Mouse (Mus musculus): ENCODE results near the gene Dusp9.

Gene Dusp9

GRCm38 (mm10) chrX:73639255-73639675 is at the start of gene Dusp9:
Gene Dusp9, plus strand, starts transcription at chrX:73639419.
- peak; percentile 30 for DNase-seq

GRCm38 (mm10) chrX:73593212-73593611 is 46.0 kb upstream of the Dusp9 start:
- DNase-seq, result peak; percentile 41

- DNase-seq, result no peak
Observed at GRCm38 (mm10) chrX:73594451-73595121, 44.6 kb upstream of the Dusp9 start.

- no peak for DNase-seq
Observed at GRCm38 (mm10) chrX:73595297-73595938, 43.8 kb upstream of the Dusp9 start.

- DNase-seq, result no peak
Observed at GRCm38 (mm10) chrX:73601456-73601855, 37.8 kb upstream of the Dusp9 start.

GRCm38 (mm10) chrX:73613665-73614064 is 25.6 kb upstream of the Dusp9 start:
- no peak for DNase-seq

- no peak for DNase-seq
Observed at GRCm38 (mm10) chrX:73615876-73616275, 23.3 kb upstream of the Dusp9 start.

GRCm38 (mm10) chrX:73619401-73619800 is 19.8 kb upstream of the Dusp9 start:
- no peak for DNase-seq

GRCm38 (mm10) chrX:73619890-73620289 is 19.3 kb upstream of the Dusp9 start:
- DNase-seq, result no peak

- no peak for DNase-seq
Observed at GRCm38 (mm10) chrX:73626981-73627380, 12.2 kb upstream of the Dusp9 start.

- no peak for DNase-seq
Observed at GRCm38 (mm10) chrX:73635425-73635824, 3.8 kb upstream of the Dusp9 start.

GRCm38 (mm10) chrX:73637415-73637814 is 1.8 kb upstream of the Dusp9 start:
- no peak for DNase-seq

GRCm38 (mm10) chrX:73639901-73640469 is 766 bp downstream of the Dusp9 start:
- DNase-seq, result no peak

- no peak for DNase-seq
Observed at GRCm38 (mm10) chrX:73645121-73645520, 5.9 kb downstream of the Dusp9 start.

- DNase-seq, result no peak
Observed at GRCm38 (mm10) chrX:73650869-73651268, 11.7 kb downstream of the Dusp9 start.

GRCm38 (mm10) chrX:73653392-73653791 is 14.2 kb downstream of the Dusp9 start:
- no peak for DNase-seq

GRCm38 (mm10) chrX:73654177-73654576 is 15.0 kb downstream of the Dusp9 start:
- peak; percentile 79 for DNase-seq

- DNase-seq, result peak; percentile 56
Observed at GRCm38 (mm10) chrX:73655529-73655928, 16.3 kb downstream of the Dusp9 start.

- DNase-seq, result no peak
Observed at GRCm38 (mm10) chrX:73658391-73658790, 19.2 kb downstream of the Dusp9 start.

- DNase-seq, result no peak
Observed at GRCm38 (mm10) chrX:73658936-73659574, 19.8 kb downstream of the Dusp9 start.

GRCm38 (mm10) chrX:73659575-73660283 is 20.5 kb downstream of the Dusp9 start, which contains the start of gene Pnck:
Gene Pnck, minus strand, starts transcription at chrX:73660117.
- no peak for DNase-seq

- no peak for DNase-seq
Observed at GRCm38 (mm10) chrX:73660284-73660665, 21.1 kb downstream of the Dusp9 start.

- DNase-seq, result no peak
Observed at GRCm38 (mm10) chrX:73663143-73663542, 23.9 kb downstream of the Dusp9 start.

Measured in lung, postnatal 14 days (tissue).